Mouse (Mus musculus) liver, embryonic 16.5 days (tissue): ENCODE data around the gene Tas2r144. TPM values are rescaled to one million over a fixed set of nuclear protein-coding genes. Genes with fewer than 3 reads are reported as not detected.

Source experiments
- ATAC-seq: fragments of 200-750 bp; cut with Nextera tagmentation; 2 replicates; pipeline ENCODE4 v1.8.0; 2017; ENCODE audit warnings: low read depth, mild to moderate bottlenecking, moderate number of reproducible peaks, moderate library complexity
- H3K27ac ChIP-seq: fragments of 300-500 bp; sonication (generic); 2 replicates; pipeline ENCODE4 v1.5.1; 2014; ENCODE audit warnings: mild to moderate bottlenecking, low read length
- H3K27me3 ChIP-seq: fragments of 300-500 bp; sonication (generic); 2 replicates; pipeline ENCODE4 v1.6.1; 2014; ENCODE audit warnings: low read depth, low read length, mixed read lengths; ENCODE audit not compliant: control insufficient read depth, insufficient read depth
- H3K36me3 ChIP-seq: fragments of 300-500 bp; sonication (generic); 2 replicates; pipeline ENCODE4 v1.6.1; 2014; ENCODE audit warnings: mild to moderate bottlenecking; ENCODE audit not compliant: control insufficient read depth, insufficient read depth
- H3K4me1 ChIP-seq: fragments of 300-500 bp; sonication (generic); 2 replicates; pipeline ENCODE4 v1.6.1; 2014; ENCODE audit warnings: low read depth, low read length, mixed read lengths; ENCODE audit not compliant: control insufficient read depth
- H3K4me2 ChIP-seq: fragments of 300-500 bp; sonication (generic); 2 replicates; pipeline ENCODE4 v1.6.1; 2014; ENCODE audit warnings: low read depth, low read length, mixed read lengths
- H3K4me3 ChIP-seq: fragments of 300-500 bp; sonication (generic); 2 replicates; pipeline ENCODE4 v1.5.1; 2014; ENCODE audit warnings: low read depth, mild to moderate bottlenecking, low read length
- H3K9ac ChIP-seq: fragments of 300-500 bp; sonication (generic); 2 replicates; pipeline ENCODE4 v1.6.1; 2014; ENCODE audit warnings: low read depth, low read length
- H3K9me3 ChIP-seq: fragments of 300-500 bp; sonication (generic); replicated peaks from 2 replicates; pipeline ENCODE4 v1.6.1; 2016; ENCODE audit warnings: low read length; ENCODE audit not compliant: control insufficient read depth
- WGBS: fragments of 180-500 bp; shearing (Covaris S2); extraction: QIAGEN DNeasy Blood & Tissue Kit; methylation state at CpG from one replicate; pipeline ENCODE4 v1.1.7; 2014; ENCODE audit not compliant: insufficient replicate concordance; 5-methylcytosine and 5-hydroxymethylcytosine counted together
- polyA plus RNA-seq: library from polyadenylated mRNA; unstranded; fragments of >200 nt; fragmentation: Nextera tagmentation; extraction: Ambion mirVana; gene quantifications from 2 replicates; pipeline ENCODE4 v1.2.1, GENCODE M21; 2015

The Tas2r144 gene
- polyA plus RNA-seq, result not detected in 2 replicates

DNA sequence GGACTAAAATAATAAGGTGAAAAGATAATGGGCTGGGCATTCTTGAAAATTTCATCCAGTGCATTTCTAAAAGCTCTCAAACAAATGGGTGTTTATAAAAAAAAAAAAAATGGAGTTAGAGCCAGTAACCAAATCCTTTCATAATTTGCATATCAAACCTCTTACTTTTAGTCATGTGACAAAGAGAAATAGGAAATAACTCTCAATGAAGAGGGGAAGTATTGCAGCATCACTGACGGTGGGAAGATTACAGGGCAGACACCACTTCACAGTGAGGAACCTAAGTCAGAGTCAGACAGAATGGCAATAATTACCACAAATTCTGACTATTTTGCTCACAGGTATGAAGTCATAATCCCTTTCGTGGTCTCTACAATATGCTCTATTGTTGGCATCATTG is at the start of gene Tas2r144:
Tas2r144 (plus strand) TSS at position 301 of the 400 bp plus-strand sequence.
- no peak within 1 kb of the TSS for H3K4me2 ChIP-seq
- 61% methylated on average over 2 of the region's 2 CpGs for WGBS
- H3K4me1 ChIP-seq, result no peaks in the 10 kb centered on the region
- H3K9ac ChIP-seq, result no peak within 1 kb of the TSS
- H3K27ac ChIP-seq, result no peak within 1 kb of the TSS
- no peaks in the 10 kb centered on the region for H3K9me3 ChIP-seq
- no peak for ATAC-seq
- H3K36me3 ChIP-seq, result no peaks in the 10 kb centered on the region
- H3K4me3 ChIP-seq, result no peak within 1 kb of the TSS
- no peaks in the 10 kb centered on the region for H3K27me3 ChIP-seq

DNA sequence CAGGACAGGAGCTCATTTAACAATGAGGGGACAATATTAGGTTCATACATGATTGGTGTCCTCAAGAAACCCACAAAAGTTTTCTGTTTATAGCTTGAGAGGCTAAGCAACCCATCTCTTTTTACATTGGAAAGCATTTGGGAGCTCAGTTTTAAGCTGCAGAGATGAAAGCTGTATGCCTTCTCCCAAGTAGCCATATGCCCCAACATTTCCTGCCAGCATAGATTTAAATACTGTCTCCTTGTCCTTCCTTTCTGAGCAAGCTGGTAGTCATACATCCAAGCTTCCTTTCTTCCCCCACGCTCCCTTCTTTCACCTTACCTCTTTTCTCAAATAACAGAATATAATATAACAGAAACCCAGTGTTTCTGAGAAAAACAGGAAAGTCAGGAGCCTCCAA is 32.7 kb upstream of the Tas2r144 start:
- H3K4me1 ChIP-seq, result no peaks in the 10 kb centered on the region
- no peaks in the 10 kb centered on the region for H3K36me3 ChIP-seq
- no peaks in the 10 kb centered on the region for H3K9me3 ChIP-seq
- H3K4me3 ChIP-seq, result no peak overlapping the region
- WGBS, result 39% methylated on average over 1 of the region's 1 CpGs
- no peak for ATAC-seq
- H3K9ac ChIP-seq, result no peak overlapping the region
- H3K4me2 ChIP-seq, result no peak overlapping the region
- no peaks in the 10 kb centered on the region for H3K27me3 ChIP-seq
- H3K27ac ChIP-seq, result no peak overlapping the region

DNA sequence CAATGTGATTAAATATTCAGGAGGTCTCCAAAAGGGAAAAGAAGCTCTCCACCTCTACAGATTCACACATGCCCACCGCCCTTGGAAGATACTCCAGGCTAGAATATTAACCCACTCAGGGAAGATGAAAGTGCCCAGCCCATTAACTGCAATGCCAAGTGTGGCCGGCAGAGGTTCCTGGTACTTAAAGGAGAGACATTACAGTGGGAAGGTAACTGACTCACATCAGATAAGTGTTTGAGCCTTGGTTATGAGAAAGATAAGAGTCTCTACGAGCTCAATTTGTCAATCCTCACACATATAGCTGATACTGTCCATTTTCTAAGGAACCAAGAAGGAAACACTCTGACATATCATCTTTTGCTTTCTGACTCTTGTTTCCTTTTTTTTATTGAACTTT is 28.9 kb upstream of the Tas2r144 start:
- H3K4me1 ChIP-seq, result no peaks in the 10 kb centered on the region
- H3K27ac ChIP-seq, result no peak overlapping the region
- no peak overlapping the region for H3K9ac ChIP-seq
- H3K27me3 ChIP-seq, result no peaks in the 10 kb centered on the region
- H3K9me3 ChIP-seq, result no peaks in the 10 kb centered on the region
- H3K36me3 ChIP-seq, result no peaks in the 10 kb centered on the region
- WGBS, result 21% methylated on average over 3 of the region's 3 CpGs
- no peak for ATAC-seq
- no peak overlapping the region for H3K4me3 ChIP-seq
- H3K4me2 ChIP-seq, result no peak overlapping the region

DNA sequence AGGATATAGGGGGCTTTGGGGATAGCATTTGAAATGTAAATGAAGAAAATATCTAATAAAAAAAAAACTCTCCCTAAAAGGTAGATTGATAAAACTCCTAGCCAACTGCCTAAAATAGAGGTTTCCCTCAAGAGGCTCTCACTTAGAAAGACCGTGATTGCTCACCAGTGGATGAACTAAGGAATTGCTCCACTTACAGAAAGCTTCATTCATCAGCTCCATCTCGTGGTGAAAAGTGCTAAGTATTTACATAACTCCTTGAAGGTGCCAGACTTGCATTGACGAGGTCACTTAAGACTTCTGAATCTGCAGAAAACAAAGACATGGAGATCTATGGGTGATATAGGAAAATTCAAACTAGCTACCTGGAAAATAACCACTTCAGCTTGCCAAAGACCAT is 17.4 kb upstream of the Tas2r144 start:
- no peak overlapping the region for H3K27ac ChIP-seq
- no peak overlapping the region for H3K4me3 ChIP-seq
- H3K4me1 ChIP-seq, result no peaks in the 10 kb centered on the region
- no peaks in the 10 kb centered on the region for H3K9me3 ChIP-seq
- no peak for ATAC-seq
- 25% methylated on average over 3 of the region's 3 CpGs for WGBS
- no peaks in the 10 kb centered on the region for H3K36me3 ChIP-seq
- no peaks in the 10 kb centered on the region for H3K27me3 ChIP-seq
- H3K9ac ChIP-seq, result no peak overlapping the region
- no peak overlapping the region for H3K4me2 ChIP-seq

DNA sequence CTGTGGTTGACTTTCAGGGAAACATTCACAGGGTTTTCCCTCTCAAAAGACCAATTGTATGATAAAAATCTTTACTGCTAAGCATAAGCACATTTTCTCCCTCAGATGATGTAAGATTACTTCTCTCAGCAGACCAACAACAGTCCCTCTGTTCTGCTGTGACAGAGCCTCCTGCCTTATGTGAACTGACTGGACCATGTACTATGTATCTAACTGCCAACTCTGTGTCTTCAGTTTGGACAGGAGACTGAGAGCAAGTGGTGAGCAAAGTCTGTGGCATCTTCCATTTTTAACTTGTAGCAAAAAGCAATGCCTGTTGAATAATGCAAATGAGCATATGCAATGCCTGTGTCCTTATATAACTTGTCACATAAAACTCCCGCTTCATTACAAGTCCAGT is 15.6 kb upstream of the Tas2r144 start:
- 45% methylated on average over 1 of the region's 1 CpGs for WGBS
- no peak for ATAC-seq
- Histone ChIP-seq H3K4me3 (no peak overlapping the region), H3K36me3 (no peaks in the 10 kb centered on the region), H3K27me3 (no peaks in the 10 kb centered on the region), H3K4me2 (no peak overlapping the region), H3K27ac (no peak overlapping the region), H3K4me1 (no peaks in the 10 kb centered on the region), H3K9me3 (no peaks in the 10 kb centered on the region), H3K9ac (no peak overlapping the region)

DNA sequence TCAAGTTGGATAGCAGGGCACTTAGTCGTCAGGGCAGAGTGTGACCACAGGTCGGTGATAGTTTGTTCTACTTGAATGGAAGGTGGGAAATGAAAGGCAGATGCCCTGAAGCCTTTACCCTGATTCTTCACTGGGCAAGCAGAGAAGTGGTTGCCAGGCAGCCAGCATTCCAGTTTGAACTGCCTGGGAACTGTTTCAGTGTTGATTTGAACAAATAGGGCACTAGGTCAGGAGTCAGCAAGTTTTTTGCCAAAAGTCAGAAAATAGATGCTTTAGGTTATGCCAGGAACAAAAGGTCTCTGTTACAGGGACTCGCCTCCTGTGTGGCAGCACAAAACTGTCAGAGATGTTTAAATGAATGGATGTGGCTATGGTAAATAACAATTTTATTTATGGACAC is 7.2 kb downstream of the Tas2r144 start:
- Histone ChIP-seq H3K9me3 (no peaks in the 10 kb centered on the region), H3K4me2 (no peak overlapping the region), H3K4me3 (no peak overlapping the region), H3K4me1 (no peaks in the 10 kb centered on the region), H3K36me3 (no peaks in the 10 kb centered on the region), H3K27ac (no peak overlapping the region), H3K27me3 (no peaks in the 10 kb centered on the region), H3K9ac (no peak overlapping the region)
- WGBS, result 59% methylated on average over 3 of the region's 3 CpGs
- ATAC-seq, result no peak

DNA sequence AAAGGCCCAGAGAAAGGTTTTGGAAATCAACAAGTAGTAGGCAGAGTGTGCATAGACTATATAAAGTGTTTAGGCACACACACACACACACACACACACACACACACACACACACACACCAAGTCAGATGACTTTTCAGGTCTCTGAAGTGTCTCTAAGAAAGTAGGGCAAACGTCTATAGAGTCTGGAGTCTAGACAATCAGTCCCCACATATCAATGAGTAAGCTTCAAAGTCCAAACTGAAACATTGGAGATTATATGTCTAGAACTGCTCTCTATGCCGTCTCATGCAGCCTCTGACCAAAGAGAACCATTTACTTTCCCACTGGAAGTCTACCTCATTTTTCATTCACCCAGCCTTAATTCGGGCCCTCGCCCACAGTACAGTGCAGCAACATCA is 9.9 kb downstream of the Tas2r144 start:
- no peaks in the 10 kb centered on the region for H3K4me1 ChIP-seq
- ATAC-seq, result no peak
- 53% methylated on average over 4 of the region's 4 CpGs for WGBS
- H3K27me3 ChIP-seq, result no peaks in the 10 kb centered on the region
- H3K27ac ChIP-seq, result no peak overlapping the region
- H3K9me3 ChIP-seq, result no peaks in the 10 kb centered on the region
- no peak overlapping the region for H3K4me3 ChIP-seq
- H3K9ac ChIP-seq, result no peak overlapping the region
- H3K4me2 ChIP-seq, result no peak overlapping the region
- no peaks in the 10 kb centered on the region for H3K36me3 ChIP-seq

DNA sequence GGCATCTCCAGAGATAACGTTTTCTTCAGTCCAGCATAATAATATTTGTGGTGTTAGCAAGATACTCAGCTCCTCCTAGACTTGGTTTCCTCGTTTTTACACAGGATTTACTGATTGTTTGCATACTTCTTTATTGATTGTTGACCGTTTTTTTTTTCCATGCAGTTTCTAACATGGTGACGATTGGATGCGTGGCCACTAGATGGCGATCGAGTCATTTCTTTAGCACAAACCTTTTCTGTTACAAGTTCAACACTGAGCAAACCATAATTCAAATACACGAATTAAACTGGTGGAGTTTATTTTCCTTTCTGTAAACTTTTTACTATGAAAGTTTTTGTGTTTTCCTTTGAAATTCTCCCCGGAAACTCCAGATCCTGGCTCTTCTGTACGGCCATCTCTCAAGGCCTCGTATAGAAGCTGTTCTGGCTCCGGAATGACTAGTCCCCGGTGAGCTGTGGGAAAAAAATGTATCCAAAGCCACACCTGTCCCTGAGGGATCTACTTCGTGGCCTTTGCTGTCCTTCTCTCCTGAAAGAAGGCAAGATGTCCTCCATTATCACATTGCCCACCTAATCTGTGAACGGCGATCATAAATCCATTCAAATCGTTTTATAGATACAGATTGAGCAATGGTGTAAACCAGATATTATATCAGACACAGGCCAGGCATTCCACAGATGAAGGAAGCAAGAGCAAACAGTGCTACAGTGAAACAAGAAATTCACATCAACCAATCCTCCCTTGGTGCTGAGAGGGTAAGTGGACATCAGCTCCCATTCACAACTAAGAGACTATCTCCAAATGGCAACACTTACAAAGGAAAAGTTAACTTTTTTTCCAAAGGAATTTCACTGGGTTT is 12.3 kb downstream of the Tas2r144 start:
- H3K4me3 ChIP-seq, result no peak overlapping the region
- H3K36me3 ChIP-seq, result no peaks in the 10 kb centered on the region
- no peaks in the 10 kb centered on the region for H3K4me1 ChIP-seq
- no peak for ATAC-seq
- H3K9ac ChIP-seq, result no peak overlapping the region
- H3K27ac ChIP-seq, result no peak overlapping the region
- H3K4me2 ChIP-seq, result no peak overlapping the region
- no peaks in the 10 kb centered on the region for H3K27me3 ChIP-seq
- no peaks in the 10 kb centered on the region for H3K9me3 ChIP-seq
- 28% methylated on average over 17 of the region's 17 CpGs for WGBS

DNA sequence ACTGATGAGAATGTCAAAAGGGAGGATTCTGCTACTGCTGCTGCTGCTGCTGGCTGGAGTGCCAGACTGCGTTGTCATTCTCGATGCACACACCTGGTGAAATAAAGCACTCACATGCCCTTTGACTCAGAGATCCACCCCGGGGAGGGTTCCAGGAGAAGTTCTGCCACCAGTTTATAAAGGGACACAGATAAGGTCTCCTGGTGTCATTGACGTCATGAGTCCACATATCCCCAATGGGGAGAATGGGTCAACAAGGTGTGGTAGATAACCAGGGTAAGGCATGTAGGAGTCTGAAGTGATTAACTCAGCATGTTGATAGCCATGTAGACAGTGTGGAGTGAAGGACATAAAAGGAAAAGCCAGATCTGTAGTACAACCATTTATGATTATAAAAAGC is 14.5 kb downstream of the Tas2r144 start:
- H3K27me3 ChIP-seq, result no peaks in the 10 kb centered on the region
- no peaks in the 10 kb centered on the region for H3K36me3 ChIP-seq
- no peak overlapping the region for H3K4me3 ChIP-seq
- no peak for ATAC-seq
- no peaks in the 10 kb centered on the region for H3K9me3 ChIP-seq
- H3K4me1 ChIP-seq, result no peaks in the 10 kb centered on the region
- no peak overlapping the region for H3K9ac ChIP-seq
- no peak overlapping the region for H3K4me2 ChIP-seq
- H3K27ac ChIP-seq, result no peak overlapping the region
- 51% methylated on average over 4 of the region's 4 CpGs for WGBS
